Mouse (Mus musculus) layer of hippocampus, adult 2 months (tissue): ENCODE results near the gene Arid5b. TPM values are rescaled to one million over a fixed set of nuclear protein-coding genes. Genes with fewer than 3 reads are reported as not detected.

Experiments used
- DNase-seq, 2 experiments: peaks; one replicate each; pipeline ENCODE4 v3.0.0; 2022; ENCODE audit warnings: low spot score in 2 of 2
- H3K27ac ChIP-seq: fragments of 200-600 bp; 2 replicates; pipeline ENCODE4 v1.8.1; 2022
- H3K4me3 ChIP-seq: fragments of 200-600 bp; 2 replicates; pipeline ENCODE4 v1.8.1; 2022; ENCODE audit warnings: mild to moderate bottlenecking
- CTCF ChIP-seq: fragments of 200-600 bp; conservative IDR thresholded peaks from 2 replicates; pipeline ENCODE4 v1.8.1; 2022; ENCODE audit warnings: antibody characterized with exemption, mild to moderate bottlenecking, moderate library complexity
- total RNA-seq, 2 experiments: library from RNA; stranded (reverse); gene quantifications; 2 replicates each; pipeline ENCODE4 v1.2.3; 2021

Arid5b gene
- total RNA-seq, 2 experiments from 2014 or later: 25.5 to 27.2 TPM

DNA sequence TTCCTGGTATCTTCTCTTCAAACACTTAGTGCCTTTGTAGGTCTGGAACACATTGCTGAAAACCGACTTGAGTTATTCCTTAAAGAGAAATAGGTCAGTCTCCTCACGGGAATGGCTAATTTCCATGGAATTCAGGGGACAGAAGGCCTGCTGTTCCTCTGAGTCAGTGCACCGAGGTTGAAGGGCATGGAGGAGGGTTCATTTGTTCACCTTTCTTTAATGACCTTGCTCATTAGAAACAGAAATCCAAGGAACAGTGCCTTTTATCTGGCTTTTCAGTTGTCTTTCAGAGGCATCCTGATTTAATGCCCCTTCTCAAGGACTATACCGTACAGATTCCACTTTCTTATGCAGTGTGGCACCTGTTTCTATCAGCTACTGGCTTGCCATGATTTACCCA lies 18.9 kb downstream of the Arid5b start:
- no peak for TF ChIP-seq CTCF
- Histone ChIP-seq H3K27ac (no peak overlapping the region), H3K4me3 (no peak overlapping the region)
- DNase-seq: no peak

GRCm38 (mm10) chr10:68257358-68258056 lies 21.0 kb downstream of the Arid5b start:
- no peak for DNase-seq
- Histone ChIP-seq H3K4me3 (no peak overlapping the region), H3K27ac (no peak overlapping the region)
- no peak for TF ChIP-seq CTCF

GRCm38 (mm10) chr10:68256134-68256533 lies 22.4 kb downstream of the Arid5b start:
- Histone ChIP-seq H3K27ac (no peak overlapping the region), H3K4me3 (no peak overlapping the region)
- no peak for DNase-seq
- TF ChIP-seq CTCF: no peak

DNA sequence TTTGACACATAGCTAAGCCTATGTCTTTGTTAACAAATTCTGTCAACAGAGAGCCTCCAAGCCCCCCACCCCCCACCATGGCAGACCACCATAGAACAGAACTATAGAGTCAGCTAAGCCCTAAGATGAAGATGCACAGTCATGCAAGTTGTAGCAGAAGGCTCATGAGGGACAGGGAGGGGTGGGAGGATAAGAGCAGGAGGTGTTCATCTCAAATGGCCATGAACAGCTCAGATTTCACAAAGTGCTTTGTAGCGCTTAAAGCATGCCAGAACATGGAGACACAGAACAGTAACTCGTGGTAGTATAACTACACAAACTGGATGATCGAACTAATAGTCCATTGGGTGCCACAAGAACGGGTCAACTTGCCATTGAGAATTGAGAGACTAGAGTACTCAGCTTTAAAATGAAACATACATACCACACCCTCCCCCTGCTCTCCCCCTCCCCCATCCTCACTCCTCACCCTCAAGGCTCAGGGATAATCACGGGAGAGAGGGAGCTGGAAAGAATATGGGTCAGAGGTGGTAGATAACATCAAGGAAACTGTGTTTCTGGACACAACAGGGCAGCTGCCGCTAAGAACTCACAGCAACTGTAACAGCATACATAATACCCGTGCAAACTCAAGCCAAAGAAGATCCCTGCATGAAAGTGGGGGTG lies 25.0 kb downstream of the Arid5b start:
- no peak overlapping the region for H3K4me3 ChIP-seq
- no peak for DNase-seq
- H3K27ac ChIP-seq: no peak overlapping the region
- no peak for TF ChIP-seq CTCF

DNA sequence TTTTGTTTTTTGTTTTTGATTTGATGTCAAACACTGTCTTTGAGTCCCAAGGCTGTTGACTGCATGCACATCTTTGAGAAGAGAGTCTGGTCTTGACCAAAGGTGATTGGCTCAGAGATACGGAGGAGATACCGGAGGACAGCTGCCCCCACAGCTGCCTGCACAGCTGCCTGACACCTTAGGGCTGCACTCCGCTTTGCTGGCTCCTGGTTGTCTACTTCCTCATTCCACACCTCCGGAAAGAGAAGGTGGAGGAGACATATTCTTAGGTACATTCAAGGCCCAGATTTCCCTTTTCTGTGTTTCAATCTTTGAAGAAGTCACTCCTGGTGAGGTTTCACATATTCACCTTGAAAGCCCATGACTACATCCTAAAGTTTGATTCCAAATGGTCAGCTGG lies 25.9 kb downstream of the Arid5b start:
- TF ChIP-seq CTCF: no peak
- no peak overlapping the region for H3K4me3 ChIP-seq
- DNase-seq: no peak
- no peak overlapping the region for H3K27ac ChIP-seq

GRCm38 (mm10) chr10:68249355-68249782 lies 29.2 kb downstream of the Arid5b start:
- TF ChIP-seq CTCF: no peak
- Histone ChIP-seq H3K4me3 (no peak overlapping the region), H3K27ac (peak overlapping the region; percentile 67; the same call in 1 of the 2 replicates)
- DNase-seq: no peak

DNA sequence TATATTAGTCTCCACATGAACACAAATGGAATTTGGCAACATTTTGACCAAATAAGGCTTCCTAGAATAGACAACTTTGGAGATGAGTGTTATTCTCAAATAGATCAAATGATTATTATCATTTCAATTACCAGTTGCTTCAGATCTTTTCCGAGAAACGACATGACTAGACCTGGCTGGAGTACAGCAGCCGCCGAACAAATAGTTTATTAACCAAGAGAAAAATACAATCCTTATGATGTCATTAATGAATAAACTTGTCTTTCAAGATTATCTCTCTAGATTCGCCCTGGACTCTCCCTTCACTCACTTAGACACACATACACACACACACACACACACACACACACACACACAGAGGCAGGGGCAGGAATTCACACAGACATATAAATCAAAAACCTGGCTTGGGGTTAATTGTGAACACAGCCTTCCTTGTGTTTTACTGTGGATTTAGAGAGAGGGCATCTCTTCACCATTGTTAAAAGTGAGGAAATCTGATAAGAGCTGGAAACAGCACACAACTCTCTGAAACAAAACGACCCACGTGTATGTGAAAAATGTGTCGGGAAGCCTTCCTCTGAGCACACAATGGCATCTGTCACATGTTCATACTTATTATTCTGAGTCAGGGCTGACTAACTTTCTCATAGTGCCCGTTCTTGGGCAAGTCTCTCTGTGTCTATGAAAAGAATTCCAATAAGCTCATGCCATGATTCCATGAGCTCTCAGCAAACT lies 30.1 kb downstream of the Arid5b start:
- no peak for DNase-seq
- TF ChIP-seq CTCF: no peak
- peak overlapping the region; percentile 22; the same call in 1 of the 2 replicates for H3K4me3 ChIP-seq
- peak overlapping the region; percentile 67 for H3K27ac ChIP-seq

DNA sequence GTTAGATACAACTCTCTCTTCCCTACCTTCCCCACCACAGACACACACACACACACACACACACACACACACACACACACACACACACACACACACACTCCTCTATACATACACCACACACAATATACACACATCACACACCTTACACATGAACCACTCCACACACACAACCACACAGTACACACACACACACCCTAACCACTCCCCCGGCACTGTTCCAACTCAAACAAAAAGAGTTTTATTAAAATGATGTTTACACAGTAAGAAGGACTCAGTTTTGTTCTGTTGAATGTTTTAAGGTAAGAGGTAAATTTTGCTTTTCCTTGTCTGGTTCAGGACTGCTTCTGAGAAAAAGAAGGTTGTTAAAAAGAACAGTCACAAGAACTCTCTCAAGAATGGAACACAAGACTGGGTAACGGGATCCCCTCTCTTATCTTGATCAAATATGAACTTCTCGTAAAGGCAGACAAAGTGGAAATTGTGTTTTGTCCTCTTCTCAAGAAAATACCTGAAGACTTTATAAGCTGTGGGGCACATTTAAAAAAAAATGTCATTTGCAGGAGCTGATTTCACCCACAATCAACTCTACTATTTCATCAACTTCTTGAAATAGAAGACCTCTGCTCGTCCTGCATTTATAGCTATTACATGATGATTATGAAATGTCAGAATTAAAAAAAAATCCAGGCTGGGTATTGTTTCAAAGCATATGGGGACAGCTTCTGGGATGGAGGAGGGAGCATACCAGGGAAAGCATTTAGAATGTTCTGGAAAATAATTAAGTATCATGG lies 30.9 kb downstream of the Arid5b start:
- H3K27ac ChIP-seq: peak overlapping the region; percentile 67
- no peak overlapping the region for H3K4me3 ChIP-seq
- no peak for TF ChIP-seq CTCF
- DNase-seq: no peak

DNA sequence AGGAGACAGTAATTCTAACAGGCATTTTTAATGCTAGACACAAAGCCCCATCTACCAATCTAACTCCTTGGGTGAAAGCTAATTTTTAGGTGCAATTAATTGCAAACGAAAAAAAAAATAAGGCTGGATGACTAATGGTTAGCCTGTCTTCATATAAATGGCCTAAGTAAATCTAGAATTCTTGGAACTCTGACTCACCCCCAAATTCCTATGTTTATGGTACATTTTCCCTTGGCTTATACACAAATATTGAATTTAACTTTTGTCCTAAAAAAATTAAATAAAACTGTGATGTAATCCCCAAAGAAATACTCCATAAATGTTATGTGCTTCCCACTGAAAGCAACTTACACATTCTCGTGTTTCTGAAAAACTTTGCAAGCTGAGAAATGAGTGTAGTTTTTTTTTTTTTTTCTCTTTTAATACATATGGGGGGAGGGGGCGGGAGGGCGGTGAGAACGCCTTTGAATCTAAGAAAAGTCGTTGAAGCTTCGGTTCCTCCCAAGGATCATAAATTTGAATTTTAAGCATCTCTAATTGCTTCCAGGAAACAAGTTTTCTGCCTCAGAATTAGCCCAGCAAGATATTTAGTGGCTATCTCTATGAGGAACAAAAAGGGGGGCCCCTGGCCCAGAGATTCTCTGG lies 31.8 kb downstream of the Arid5b start:
- TF ChIP-seq CTCF: no peak
- Histone ChIP-seq H3K27ac (no peak overlapping the region), H3K4me3 (no peak overlapping the region)
- no peak for DNase-seq

DNA sequence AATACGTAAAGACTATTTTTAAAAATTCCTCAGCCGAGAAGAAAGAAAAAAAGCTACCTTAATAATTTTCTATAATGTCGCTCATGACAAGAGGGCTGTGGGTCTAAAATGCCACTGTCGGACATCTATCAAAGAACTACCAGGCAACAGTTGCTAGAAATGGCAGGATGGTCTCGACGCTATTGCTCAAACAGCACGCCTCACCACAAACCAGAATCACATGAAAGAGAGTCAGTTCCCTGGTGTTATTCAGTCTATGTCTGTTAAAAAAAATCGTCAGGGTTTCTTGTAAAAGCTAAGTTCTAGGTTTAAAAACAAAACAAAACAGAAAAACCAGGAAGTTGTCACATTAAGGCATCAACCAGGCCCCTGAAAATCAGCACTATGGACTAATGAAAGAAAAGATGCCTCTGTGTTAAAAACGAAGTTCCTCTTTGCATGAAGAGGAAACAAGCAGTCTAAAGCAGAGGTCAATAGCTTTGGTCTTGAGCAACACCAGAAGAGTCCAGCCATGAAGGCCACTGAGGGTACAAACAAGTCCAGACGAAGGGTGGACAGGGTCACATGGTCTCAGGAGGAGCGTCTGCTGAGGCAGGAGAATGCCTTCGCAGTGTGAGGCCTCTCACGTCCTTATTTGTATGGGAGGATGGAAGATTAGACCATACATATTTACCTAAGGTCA lies 37.6 kb downstream of the Arid5b start:
- Histone ChIP-seq H3K4me3 (no peak overlapping the region), H3K27ac (peak overlapping the region; percentile 14; the same call in 1 of the 2 replicates)
- TF ChIP-seq CTCF: no peak
- no peak for DNase-seq

- no peak for TF ChIP-seq CTCF
- Histone ChIP-seq H3K27ac (peak overlapping the region; percentile 14; the same call in 1 of the 2 replicates), H3K4me3 (no peak overlapping the region)
- DNase-seq: no peak
Observed at GRCm38 (mm10) chr10:68240094-68240803, 38.3 kb downstream of the Arid5b start.
